Mouse (Mus musculus) retina, embryonic 14.5 days (tissue): Measurements from ENCODE around the gene Tedc2.
A peak's percentile ranks its signal among the peaks of the same experiment; 100 is the strongest.

Experiments used
- DNase-seq: peaks from one replicate; pipeline ENCODE4 v3.0.0-alpha.2; 2015; ENCODE audit warnings: low spot score

The Tedc2 gene

GRCm38 (mm10) chr17:24220435-24221411, at the start of gene Tedc2:
Tedc2 (minus strand) TSS chr17:24220851.
- DNase-seq = peak; percentile 90

GRCm38 (mm10) chr17:24267133-24267532, 46.5 kb upstream of the Tedc2 start:
- no peak for DNase-seq

GRCm38 (mm10) chr17:24264766-24265165, 44.1 kb upstream of the Tedc2 start:
- no peak for DNase-seq

- DNase-seq = no peak
Measured at GRCm38 (mm10) chr17:24260516-24260915, 39.9 kb upstream of the Tedc2 start.

GRCm38 (mm10) chr17:24259702-24260101, 39.1 kb upstream of the Tedc2 start:
- no peak for DNase-seq

- DNase-seq = no peak
Measured at GRCm38 (mm10) chr17:24258981-24259380, 38.3 kb upstream of the Tedc2 start.

GRCm38 (mm10) chr17:24252329-24252728, 31.7 kb upstream of the Tedc2 start:
- no peak for DNase-seq

GRCm38 (mm10) chr17:24251320-24252069, 30.8 kb upstream of the Tedc2 start, which contains the start of gene Ccnf:
Ccnf (minus strand) TSS chr17:24251484.
- DNase-seq = peak; percentile 98

- DNase-seq = no peak
Measured at GRCm38 (mm10) chr17:24250988-24251319, 30.3 kb upstream of the Tedc2 start.

- DNase-seq = peak; percentile 13
Measured at GRCm38 (mm10) chr17:24248641-24249040, 28.0 kb upstream of the Tedc2 start.

- no peak for DNase-seq
Measured at GRCm38 (mm10) chr17:24244061-24244460, 23.4 kb upstream of the Tedc2 start.

GRCm38 (mm10) chr17:24243311-24243969, 22.8 kb upstream of the Tedc2 start:
- DNase-seq = peak; percentile 16

- no peak for DNase-seq
Measured at GRCm38 (mm10) chr17:24236921-24237320, 16.3 kb upstream of the Tedc2 start.

GRCm38 (mm10) chr17:24236479-24236878, 15.8 kb upstream of the Tedc2 start:
- no peak for DNase-seq

- no peak for DNase-seq
Measured at GRCm38 (mm10) chr17:24227941-24228340, 7.3 kb upstream of the Tedc2 start.

- DNase-seq = no peak
Measured at GRCm38 (mm10) chr17:24226721-24227120, 6.1 kb upstream of the Tedc2 start.

- DNase-seq = no peak
Measured at GRCm38 (mm10) chr17:24225851-24226250, 5.2 kb upstream of the Tedc2 start.

- DNase-seq = no peak
Measured at GRCm38 (mm10) chr17:24224741-24225140, 4.1 kb upstream of the Tedc2 start.

- no peak for DNase-seq
Measured at GRCm38 (mm10) chr17:24223513-24223912, 2.9 kb upstream of the Tedc2 start.

GRCm38 (mm10) chr17:24222653-24223052, 2.0 kb upstream of the Tedc2 start:
- DNase-seq = no peak

- DNase-seq = no peak
Measured at GRCm38 (mm10) chr17:24216836-24217235, 3.8 kb downstream of the Tedc2 start.

GRCm38 (mm10) chr17:24213186-24213585, 7.5 kb downstream of the Tedc2 start:
- DNase-seq = no peak
